Mouse (Mus musculus) forebrain, embryonic 15.5 days (tissue): ENCODE results near the gene Sh3bp5l. TPM values are rescaled to one million over a fixed set of nuclear protein-coding genes. Genes with fewer than 3 reads are reported as not detected.
A peak's percentile ranks its signal among the peaks of the same experiment; 100 is the strongest.

Experiments
- ATAC-seq: fragments of 200-750 bp; cut with Nextera tagmentation; replicated peaks from 2 replicates; pipeline ENCODE4 v1.8.0; 2017; ENCODE audit warnings: mild to moderate bottlenecking, moderate TSS enrichment, moderate library complexity
- H3K27ac ChIP-seq: fragments of 300-500 bp; sonication (generic); replicated peaks from 2 replicates; pipeline ENCODE4 v1.5.1; 2015; ENCODE audit warnings: mild to moderate bottlenecking, inconsistent platforms
- H3K27me3 ChIP-seq: fragments of 300-500 bp; sonication (generic); 2 replicates; pipeline ENCODE4 v1.6.1; 2015; ENCODE audit warnings: inconsistent platforms
- H3K36me3 ChIP-seq: fragments of 300-500 bp; sonication (generic); 2 replicates; pipeline ENCODE4 v1.6.1; 2015; ENCODE audit warnings: mild to moderate bottlenecking, inconsistent platforms
- H3K4me1 ChIP-seq: fragments of 300-500 bp; sonication (generic); 2 replicates; pipeline ENCODE4 v1.6.1; 2015; ENCODE audit warnings: inconsistent platforms
- H3K4me2 ChIP-seq: fragments of 300-500 bp; sonication (generic); replicated peaks from 2 replicates; pipeline ENCODE4 v1.6.1; 2015; ENCODE audit warnings: mild to moderate bottlenecking, inconsistent platforms
- H3K4me3 ChIP-seq: fragments of 300-500 bp; sonication (generic); 2 replicates; pipeline ENCODE4 v1.5.1; 2015; ENCODE audit warnings: mild to moderate bottlenecking, inconsistent platforms
- H3K9ac ChIP-seq: fragments of 300-500 bp; sonication (generic); replicated peaks from 2 replicates; pipeline ENCODE4 v1.6.1; 2015; ENCODE audit warnings: mild to moderate bottlenecking, inconsistent platforms
- H3K9me3 ChIP-seq: fragments of 300-500 bp; sonication (generic); 2 replicates; pipeline ENCODE4 v1.6.1; 2016; ENCODE audit warnings: inconsistent platforms
- WGBS: fragments of 180-500 bp; shearing (Covaris S2); methylation state at CpG from one replicate; pipeline ENCODE4 v1.1.7; 2015; ENCODE audit warnings: mixed read lengths; 5-methylcytosine and 5-hydroxymethylcytosine counted together
- polyA plus RNA-seq: library from polyadenylated mRNA; unstranded; fragments of >200 nt; fragmentation: Nextera tagmentation; extraction: Ambion mirVana; gene quantifications from 2 replicates; pipeline ENCODE4 v1.2.1, GENCODE M21; 2015

Sh3bp5l gene
- polyA plus RNA-seq: 50.7 and 54.9 TPM in 2 replicates

DNA sequence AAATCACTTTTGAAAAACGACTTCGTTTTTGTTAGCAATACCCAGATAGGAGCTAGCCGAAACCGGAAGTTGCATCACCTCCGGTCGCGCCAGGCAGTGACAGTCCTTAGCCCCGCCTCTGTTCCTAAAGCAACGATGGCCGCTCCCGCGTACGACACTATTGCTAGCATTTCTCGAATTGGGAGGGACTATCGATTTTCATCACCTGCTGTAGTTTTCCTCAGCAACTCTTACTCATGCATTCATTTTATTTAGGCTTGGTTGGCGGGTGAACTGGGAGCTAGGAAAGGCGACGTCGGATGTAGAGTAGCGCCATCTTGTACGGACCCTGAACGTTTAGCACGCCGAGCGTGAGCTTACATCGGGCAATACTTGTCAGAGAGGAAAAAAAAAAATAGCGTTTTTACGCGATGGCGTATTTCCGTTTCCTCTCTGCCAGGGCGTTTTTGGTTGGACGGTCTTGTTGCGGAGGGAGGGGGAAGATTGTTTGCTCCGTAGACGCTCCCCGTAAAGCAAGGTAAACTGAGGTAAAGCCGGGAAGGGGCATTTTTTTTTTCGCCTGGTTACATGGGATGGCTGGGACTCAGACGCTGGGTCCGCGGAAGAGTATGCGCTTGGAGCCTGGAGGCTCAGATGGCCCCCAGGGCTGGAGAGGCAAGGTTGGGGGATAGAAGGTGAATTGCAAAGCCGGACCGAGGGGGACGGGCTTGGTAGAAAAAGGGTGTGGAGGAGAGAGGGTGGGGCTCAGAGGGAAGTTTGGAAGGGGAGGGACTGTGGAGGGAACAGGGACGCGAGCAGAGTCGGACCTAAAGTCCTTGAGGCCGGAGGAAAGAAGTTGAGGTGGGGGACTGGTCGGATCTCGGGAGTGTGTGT is at the start of gene Sh3bp5l, which contains the start of gene Zfp672:
TSS of gene Sh3bp5l (plus strand) at position 449 of the 873 bp plus-strand sequence.
TSS of gene Zfp672 (minus strand) at position 64 of the 873 bp plus-strand sequence.
- WGBS: under 1% methylated on average over 52 of the region's 52 CpGs
- peak; percentile 96 for ATAC-seq
- Histone ChIP-seq H3K9me3 (no peaks in the 10 kb centered on the region), H3K27me3 (no peaks in the 10 kb centered on the region), H3K4me2 (peak within 1 kb of the TSS; percentile 93), H3K9ac (peak within 1 kb of the TSS; percentile 69), H3K4me1 (peaks cover 40% of the 10 kb centered on the region), H3K36me3 (peaks cover 14% of the 10 kb centered on the region), H3K4me3 (peak within 1 kb of the TSS; percentile 60), H3K27ac (peak within 1 kb of the TSS; percentile 78)

DNA sequence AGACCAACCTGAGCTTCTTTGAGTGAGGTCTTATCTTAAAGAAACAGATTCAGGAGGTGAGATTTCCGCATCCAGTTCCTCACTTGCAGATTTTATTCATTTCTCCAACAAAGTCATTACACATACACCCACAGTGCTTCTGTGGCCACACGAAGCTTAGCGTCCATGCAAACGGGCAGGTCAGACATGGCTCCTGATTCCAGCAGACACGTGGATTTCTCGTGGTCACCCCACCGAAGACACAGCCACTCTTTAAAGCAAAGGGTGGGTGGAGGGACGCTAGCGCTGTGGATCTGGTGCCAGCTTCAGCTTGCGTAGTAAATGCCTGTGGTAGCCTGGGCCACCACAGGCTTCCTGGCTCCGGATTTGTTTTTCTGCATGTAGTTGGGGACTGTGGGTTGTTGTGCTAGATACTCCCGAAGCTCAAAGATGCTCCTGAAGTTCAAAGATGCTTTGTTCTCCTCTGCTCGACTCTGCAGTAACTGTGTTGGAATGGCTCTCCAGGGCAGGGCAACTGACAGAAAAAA is 48.5 kb upstream of the Sh3bp5l start:
- H3K27me3 ChIP-seq: no peaks in the 10 kb centered on the region
- H3K9me3 ChIP-seq: no peaks in the 10 kb centered on the region
- no peaks in the 10 kb centered on the region for H3K36me3 ChIP-seq
- WGBS: 91% methylated on average over 13 of the region's 13 CpGs
- H3K4me1 ChIP-seq: no peaks in the 10 kb centered on the region
- H3K27ac ChIP-seq: no peak overlapping the region
- H3K9ac ChIP-seq: no peak overlapping the region
- no peak overlapping the region for H3K4me2 ChIP-seq
- ATAC-seq: no peak
- H3K4me3 ChIP-seq: no peak overlapping the region

DNA sequence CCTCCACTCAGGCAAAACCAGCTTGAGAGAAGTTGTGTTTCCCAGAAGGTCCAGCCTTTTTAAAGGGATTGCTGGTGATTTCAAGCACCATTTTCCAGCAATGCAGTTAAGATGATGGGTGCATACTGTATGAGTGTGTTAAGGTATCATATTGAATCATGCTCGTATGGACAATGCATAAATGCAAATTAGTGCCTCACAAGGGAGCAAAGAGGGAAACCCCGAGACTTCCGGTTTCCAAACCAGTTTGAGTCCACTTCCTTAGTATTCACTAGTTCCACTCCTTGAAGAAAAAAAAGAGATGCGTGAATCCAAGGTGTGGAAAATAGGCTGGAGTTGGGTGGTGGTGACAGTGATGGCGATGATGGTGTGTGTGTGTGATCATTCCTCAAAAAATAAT is 48.0 kb upstream of the Sh3bp5l start:
- 92% methylated on average over 5 of the region's 5 CpGs for WGBS

DNA sequence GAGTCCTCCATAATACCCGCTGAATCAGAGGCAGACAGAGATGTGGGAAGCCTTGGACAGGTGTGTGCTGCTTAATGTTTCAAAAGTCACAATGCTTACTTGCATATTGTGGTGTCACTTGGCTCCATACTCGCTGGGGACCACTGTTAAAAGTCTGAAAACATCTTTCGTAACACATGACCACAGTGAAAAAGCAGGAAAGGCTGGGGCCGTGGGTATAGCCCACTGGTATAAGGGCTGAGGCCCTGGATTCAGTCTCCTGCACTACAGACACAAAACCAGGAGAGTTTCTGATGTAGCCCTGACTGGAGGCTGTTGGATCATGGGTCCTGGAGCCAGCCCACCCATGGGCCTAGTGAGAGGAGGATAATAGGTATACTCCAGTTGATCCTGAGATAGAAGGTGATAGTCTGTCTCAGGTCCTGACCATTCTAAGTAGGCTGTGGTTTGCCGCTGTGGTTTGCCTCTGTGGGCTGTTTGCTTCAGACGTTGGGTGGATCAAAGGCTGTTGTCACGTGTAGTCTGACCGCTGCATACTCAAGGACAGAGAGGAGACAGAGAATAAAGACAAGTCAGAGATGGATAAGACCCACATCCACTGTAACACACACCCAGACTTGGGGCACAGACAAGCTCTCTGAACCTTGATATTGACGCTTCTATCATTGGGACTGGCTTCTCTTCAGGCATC is 40.4 kb upstream of the Sh3bp5l start:
- Histone ChIP-seq H3K4me1 (no peaks in the 10 kb centered on the region), H3K4me2 (no peak overlapping the region), H3K36me3 (no peaks in the 10 kb centered on the region), H3K27me3 (no peaks in the 10 kb centered on the region), H3K4me3 (no peak overlapping the region), H3K27ac (no peak overlapping the region), H3K9ac (no peak overlapping the region), H3K9me3 (no peaks in the 10 kb centered on the region)
- 81% methylated on average over 9 of the region's 9 CpGs for WGBS
- no peak for ATAC-seq

More for the DNA sequence above, 48.0 kb upstream of the Sh3bp5l start:
- H3K4me1 ChIP-seq: no peaks in the 10 kb centered on the region
- no peak overlapping the region for H3K9ac ChIP-seq
- H3K9me3 ChIP-seq: no peaks in the 10 kb centered on the region
- no peaks in the 10 kb centered on the region for H3K36me3 ChIP-seq
- ATAC-seq: no peak
- H3K27ac ChIP-seq: no peak overlapping the region
- H3K4me3 ChIP-seq: no peak overlapping the region
- H3K4me2 ChIP-seq: no peak overlapping the region
- H3K27me3 ChIP-seq: no peaks in the 10 kb centered on the region

DNA sequence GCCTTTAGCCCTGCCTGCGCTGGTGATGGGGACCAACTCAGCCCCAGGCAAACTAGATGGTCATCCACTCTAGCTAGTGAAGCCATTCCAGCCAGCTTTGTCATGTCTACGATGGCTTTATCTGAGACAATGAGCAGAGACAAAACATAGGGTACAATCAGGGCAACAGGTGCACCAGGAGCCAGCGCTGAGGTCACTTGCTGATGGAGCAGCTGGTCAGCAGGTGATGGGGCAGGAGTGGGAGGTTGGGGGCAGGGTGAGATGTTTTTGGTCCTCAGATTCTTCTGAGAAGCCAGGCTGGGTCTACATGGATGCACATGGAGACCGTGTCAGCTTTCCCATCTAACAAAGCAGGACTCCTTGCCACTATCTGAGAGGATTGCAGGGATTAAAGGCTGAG is 39.7 kb upstream of the Sh3bp5l start:
- Histone ChIP-seq H3K27ac (no peak overlapping the region), H3K36me3 (no peaks in the 10 kb centered on the region), H3K27me3 (no peaks in the 10 kb centered on the region), H3K9ac (no peak overlapping the region), H3K4me2 (no peak overlapping the region), H3K9me3 (no peaks in the 10 kb centered on the region), H3K4me1 (no peaks in the 10 kb centered on the region), H3K4me3 (no peak overlapping the region)
- ATAC-seq: no peak
- 81% methylated on average over 4 of the region's 4 CpGs for WGBS

DNA sequence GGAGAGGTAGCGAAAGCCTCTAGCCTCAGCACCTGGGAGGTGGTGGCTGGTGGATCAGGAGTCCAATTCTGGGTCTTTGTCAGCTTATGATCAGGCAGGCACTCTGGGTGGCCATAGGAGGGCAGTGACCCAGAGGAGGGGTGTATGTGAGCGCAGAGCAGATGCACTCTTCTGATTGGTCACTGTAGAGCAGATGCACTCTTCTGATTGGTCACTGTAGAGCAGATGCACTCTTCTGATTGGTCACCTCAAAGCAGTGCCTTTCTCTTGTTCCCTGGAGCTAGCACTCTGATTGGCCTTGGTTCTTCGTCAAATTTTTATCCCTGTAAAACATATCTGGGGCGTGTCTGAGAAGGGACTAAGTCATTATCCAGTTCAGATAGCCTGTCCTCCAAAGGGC is 37.7 kb upstream of the Sh3bp5l start:
- no peaks in the 10 kb centered on the region for H3K27me3 ChIP-seq
- H3K36me3 ChIP-seq: no peaks in the 10 kb centered on the region
- H3K27ac ChIP-seq: no peak overlapping the region
- H3K4me2 ChIP-seq: no peak overlapping the region
- no peaks in the 10 kb centered on the region for H3K4me1 ChIP-seq
- no peak overlapping the region for H3K9ac ChIP-seq
- H3K4me3 ChIP-seq: no peak overlapping the region
- 57% methylated on average over 4 of the region's 4 CpGs for WGBS
- no peaks in the 10 kb centered on the region for H3K9me3 ChIP-seq
- ATAC-seq: no peak

DNA sequence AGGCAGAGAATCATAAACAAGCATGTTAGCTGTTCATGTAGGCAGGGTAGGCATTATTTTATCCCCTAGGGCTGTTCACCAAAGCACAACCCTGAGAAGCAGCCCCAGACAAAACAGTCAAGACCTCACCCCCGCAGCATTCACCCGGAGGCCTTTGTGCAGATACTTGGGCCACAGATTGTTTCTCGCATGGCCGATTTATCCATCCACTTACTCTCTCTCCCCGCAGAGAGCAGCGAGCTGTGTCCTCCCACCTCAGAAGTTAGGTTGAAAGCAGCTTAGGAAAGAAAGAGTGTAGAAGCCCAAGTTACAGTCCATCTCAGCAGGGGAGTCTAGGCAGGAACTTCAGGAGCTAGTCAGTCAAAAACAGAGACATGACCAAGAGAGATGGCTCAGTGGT is 33.1 kb upstream of the Sh3bp5l start:
- 0 out of 2 replicates have a peak, but pooled peaks cover 3% of the 10 kb centered on the region for H3K4me1 ChIP-seq
- no peaks in the 10 kb centered on the region for H3K36me3 ChIP-seq
- no peak overlapping the region for H3K9ac ChIP-seq
- no peak overlapping the region for H3K4me3 ChIP-seq
- no peaks in the 10 kb centered on the region for H3K27me3 ChIP-seq
- H3K27ac ChIP-seq: no peak overlapping the region
- no peak for ATAC-seq
- H3K9me3 ChIP-seq: no peaks in the 10 kb centered on the region
- WGBS: 25% methylated on average over 6 of the region's 6 CpGs
- no peak overlapping the region for H3K4me2 ChIP-seq

DNA sequence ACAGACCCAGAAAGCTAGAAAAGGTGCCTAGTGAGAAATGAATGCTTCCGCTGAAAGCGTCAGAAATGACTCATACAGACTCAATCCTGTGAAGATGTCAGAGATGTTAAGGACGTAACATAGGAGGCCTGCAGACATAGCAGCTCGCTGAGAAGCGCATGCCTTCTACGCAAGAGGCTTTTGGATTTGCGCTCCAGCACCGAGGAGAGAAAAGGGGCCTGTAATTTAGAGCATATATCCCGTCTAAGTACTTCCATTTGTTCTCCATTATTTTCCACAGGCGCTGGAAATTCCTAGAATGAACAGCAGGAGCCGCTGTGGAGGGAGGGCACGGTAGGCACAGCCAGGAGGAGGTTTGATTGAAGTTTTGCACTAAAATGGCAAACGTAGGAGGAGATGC is 29.5 kb upstream of the Sh3bp5l start:
- Histone ChIP-seq H3K4me1 (peaks cover 8% of the 10 kb centered on the region), H3K9me3 (no peaks in the 10 kb centered on the region), H3K4me2 (peak overlapping the region; percentile 74), H3K4me3 (peak overlapping the region; percentile 73), H3K27ac (peak overlapping the region; percentile 89), H3K27me3 (no peaks in the 10 kb centered on the region), H3K36me3 (no peaks in the 10 kb centered on the region), H3K9ac (peak overlapping the region; percentile 35)
- ATAC-seq: peak; percentile 19
- 8% methylated on average over 13 of the region's 13 CpGs for WGBS

DNA sequence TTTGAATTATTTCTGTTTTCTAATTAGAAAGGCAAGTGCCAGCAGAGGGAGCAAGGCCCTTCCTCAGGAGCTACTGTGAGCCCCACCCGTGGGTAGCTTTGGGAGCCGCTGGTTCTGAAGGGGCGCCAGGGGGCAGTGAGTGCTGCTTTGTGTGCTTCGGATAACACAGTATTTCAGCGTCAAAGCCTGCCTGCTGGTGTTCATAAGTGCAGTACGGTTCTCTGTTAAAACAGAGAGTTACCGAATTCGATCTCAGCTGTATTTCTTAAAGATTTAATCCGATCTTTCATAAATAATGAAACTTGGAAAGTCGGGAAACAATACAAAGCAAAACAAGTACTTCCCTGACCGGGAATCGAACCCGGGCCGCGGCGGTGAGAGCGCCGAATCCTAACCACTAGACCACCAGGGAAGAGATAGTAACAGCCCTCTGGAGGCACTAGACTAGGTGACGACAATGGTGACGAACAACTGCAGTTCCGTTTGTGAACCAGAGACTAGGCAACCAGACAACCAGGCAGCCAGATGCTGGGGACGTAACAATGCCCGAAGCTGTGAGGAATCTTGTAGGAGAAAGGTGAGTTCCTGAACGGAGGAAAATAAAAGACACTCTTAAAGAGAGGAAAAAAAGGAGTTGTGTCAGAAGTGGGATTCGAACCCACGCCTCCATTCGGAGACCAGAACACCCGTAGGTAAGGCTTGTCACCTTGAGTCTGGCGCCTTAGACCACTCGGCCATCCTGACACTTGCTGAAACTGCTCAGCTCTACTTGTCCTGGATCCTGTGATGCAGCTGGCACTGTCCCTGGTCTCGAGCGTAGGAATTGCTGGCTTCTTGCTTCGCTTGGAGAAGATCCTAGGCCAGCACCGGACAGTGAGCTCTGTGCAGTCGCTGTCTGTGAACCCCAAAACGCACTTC is 28.4 kb upstream of the Sh3bp5l start:
- Histone ChIP-seq H3K4me3 (peak overlapping the region; percentile 73), H3K27ac (peak overlapping the region; percentile 89), H3K9me3 (no peaks in the 10 kb centered on the region), H3K4me1 (peaks cover 14% of the 10 kb centered on the region), H3K36me3 (no peaks in the 10 kb centered on the region), H3K27me3 (no peaks in the 10 kb centered on the region), H3K4me2 (peak overlapping the region; percentile 74), H3K9ac (peak overlapping the region; percentile 52)
- under 1% methylated on average over 36 of the region's 36 CpGs for WGBS
- ATAC-seq: peak; percentile 89

DNA sequence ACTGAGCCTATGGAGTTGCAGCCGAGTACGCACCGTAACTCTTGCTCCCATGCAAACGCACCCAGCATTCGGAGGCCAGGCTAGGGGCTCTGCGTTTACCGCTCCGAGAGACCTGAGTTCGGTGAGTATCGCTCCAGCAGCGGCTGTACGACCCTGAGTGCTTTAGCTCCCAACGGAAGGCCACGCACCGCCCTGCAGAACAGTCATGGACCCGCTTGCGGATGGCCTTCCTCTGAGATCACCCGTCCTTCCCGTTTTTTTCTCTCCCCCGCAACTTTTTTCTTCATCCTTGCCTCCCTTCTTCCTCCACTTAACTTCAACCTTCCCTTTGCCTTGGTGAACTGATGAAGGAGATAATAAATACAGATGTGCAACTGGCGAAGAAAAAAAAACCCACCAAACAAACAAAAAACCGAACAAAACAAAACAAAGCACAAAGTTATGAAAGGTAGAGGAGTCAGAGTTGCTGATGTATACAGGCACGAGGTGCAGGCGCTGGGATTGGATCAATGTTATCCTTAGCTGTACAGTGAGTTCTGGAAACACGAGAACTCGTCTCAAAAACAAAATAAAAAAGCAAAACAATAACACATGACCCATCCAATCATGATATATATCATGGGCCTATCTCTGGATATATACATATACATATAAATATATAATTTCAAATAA is 27.6 kb upstream of the Sh3bp5l start:
- under 1% methylated on average over 26 of the region's 26 CpGs for WGBS
- H3K27me3 ChIP-seq: no peaks in the 10 kb centered on the region
- peak; percentile 33 for ATAC-seq
- H3K36me3 ChIP-seq: no peaks in the 10 kb centered on the region
- H3K4me1 ChIP-seq: peaks cover 20% of the 10 kb centered on the region
- H3K9ac ChIP-seq: peak overlapping the region; percentile 52
- H3K9me3 ChIP-seq: no peaks in the 10 kb centered on the region
- peak overlapping the region; percentile 73 for H3K4me3 ChIP-seq
- peak overlapping the region; percentile 74 for H3K4me2 ChIP-seq
- H3K27ac ChIP-seq: peak overlapping the region; percentile 89

DNA sequence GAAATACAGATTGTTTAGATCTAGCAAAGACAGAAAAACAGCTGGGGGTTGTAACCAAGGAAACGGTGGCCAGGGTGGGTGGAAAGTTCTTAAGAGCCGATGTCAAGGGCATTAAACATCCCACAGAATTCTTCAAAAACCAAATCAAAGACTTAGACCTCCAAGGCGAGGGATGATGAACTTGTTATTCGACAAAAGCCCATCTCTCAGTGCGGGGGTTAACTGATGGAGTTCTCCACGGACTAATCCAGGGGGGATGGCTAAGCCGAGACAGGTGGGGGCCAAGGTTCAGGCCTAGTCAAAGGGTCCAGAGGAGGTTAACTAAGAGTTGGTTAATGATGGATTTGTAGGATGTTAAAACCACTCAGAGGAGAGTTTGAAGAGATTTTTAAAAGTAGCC is 26.9 kb upstream of the Sh3bp5l start:
- no peak for ATAC-seq
- peak overlapping the region; percentile 5; the same call in 1 of the 2 replicates for H3K4me3 ChIP-seq
- H3K4me1 ChIP-seq: peaks cover 23% of the 10 kb centered on the region
- H3K4me2 ChIP-seq: peak overlapping the region; percentile 35
- H3K27me3 ChIP-seq: no peaks in the 10 kb centered on the region
- no peaks in the 10 kb centered on the region for H3K9me3 ChIP-seq
- 10% methylated on average over 7 of the region's 7 CpGs for WGBS
- H3K36me3 ChIP-seq: no peaks in the 10 kb centered on the region
- H3K9ac ChIP-seq: no peak overlapping the region
- no peak overlapping the region for H3K27ac ChIP-seq
